Mouse (Mus musculus) CD4-positive, CD25-positive, alpha-beta regulatory T cell, adult 2 months (primary cell): ENCODE results near the gene Runx3.

Source experiments
- DNase-seq: peaks from one replicate; pipeline ENCODE4 v3.0.0-alpha.2; 2012; ENCODE audit warnings: low read depth, low spot score

Gene Runx3

DNA sequence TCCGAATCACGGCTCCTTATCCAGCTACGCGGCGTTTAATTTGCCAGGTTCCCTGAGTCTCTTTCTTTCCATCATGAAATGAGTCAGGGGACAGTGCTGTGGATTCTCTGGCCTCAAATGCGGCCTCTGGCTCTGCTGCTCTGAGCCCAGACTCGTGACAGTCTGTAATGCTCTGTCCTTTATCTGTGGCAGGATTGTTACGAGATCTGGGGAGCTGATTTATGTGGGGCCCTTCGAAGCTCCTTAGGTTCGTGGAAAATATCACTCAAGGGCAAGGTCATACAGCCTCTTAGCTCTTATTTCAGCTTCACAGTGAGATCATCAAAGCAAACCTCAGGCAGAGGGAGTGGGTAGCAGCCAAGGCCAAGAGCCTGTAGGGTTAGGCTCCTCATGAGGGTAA lies 6.2 kb upstream of the Runx3 start:
- no peak for DNase-seq

GRCm38 (mm10) chr4:135115426-135116170 lies 4.9 kb upstream of the Runx3 start:
- peak; percentile 51 for DNase-seq

DNA sequence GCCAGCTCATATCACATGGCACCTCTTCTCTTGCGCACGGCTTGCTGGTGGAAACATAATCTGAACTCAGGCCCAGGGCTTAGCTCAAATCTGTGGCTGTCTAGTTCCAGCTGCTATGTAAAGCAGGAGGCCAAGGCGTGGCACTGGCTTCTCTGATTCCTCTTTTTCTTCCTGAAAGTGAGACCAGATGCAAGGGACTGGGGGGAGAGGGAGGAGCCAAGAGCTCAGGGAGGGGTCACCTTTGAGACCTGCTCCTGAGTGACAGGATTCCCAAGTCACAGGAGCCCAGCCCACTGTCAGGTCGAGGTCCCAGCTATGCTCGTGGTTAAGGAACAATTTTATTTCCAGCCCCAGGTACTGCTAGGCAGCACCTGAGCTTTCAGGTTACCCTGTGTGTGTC lies 4.1 kb upstream of the Runx3 start:
- no peak for DNase-seq

- no peak for DNase-seq
Observed at GRCm38 (mm10) chr4:135117846-135118245, 2.6 kb upstream of the Runx3 start.

GRCm38 (mm10) chr4:135118855-135119474 lies 1.5 kb upstream of the Runx3 start:
- no peak for DNase-seq

- DNase-seq: no peak
Observed at GRCm38 (mm10) chr4:135123721-135124120, 3.3 kb downstream of the Runx3 start.

- no peak for DNase-seq
Observed at GRCm38 (mm10) chr4:135124732-135125131, 4.3 kb downstream of the Runx3 start.

- DNase-seq: no peak
Observed at GRCm38 (mm10) chr4:135125152-135125551, 4.7 kb downstream of the Runx3 start.

GRCm38 (mm10) chr4:135126385-135126784 lies 5.9 kb downstream of the Runx3 start:
- no peak for DNase-seq

DNA sequence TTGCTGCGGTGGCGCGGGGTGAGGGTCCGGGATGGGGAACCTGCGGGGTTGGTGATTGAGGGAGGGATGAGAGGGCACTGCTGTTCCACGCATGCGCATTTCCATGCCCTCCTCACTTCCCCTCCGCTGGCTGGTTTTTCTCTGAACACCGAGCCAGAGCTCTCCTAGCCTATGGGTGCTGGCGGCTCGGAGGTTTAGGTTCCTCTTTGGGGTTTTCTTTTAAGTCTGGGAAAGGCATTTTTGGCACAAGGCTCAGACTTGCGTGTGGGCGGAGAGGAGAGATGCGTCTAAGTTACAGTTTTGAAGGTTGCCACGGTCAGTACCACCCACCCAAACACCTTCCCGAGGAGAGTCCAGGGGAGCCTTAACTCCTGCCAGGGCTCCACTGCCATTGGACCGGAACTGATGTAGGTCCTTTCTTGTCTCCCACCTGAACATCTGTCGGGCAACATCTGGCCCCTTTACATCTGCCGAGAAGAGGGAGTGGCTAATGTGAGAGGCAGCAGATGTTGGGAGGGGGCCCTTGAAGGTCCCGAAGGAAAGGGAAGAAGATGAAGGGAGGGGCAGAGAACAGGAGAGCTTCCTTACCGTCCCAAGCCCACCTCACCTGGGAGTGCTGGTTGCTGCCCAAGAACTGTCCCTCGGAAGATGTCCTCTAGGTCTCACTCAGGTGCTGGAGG lies 8.5 kb downstream of the Runx3 start:
- DNase-seq: peak; percentile 81

- DNase-seq: no peak
Observed at GRCm38 (mm10) chr4:135130156-135130555, 9.7 kb downstream of the Runx3 start.

DNA sequence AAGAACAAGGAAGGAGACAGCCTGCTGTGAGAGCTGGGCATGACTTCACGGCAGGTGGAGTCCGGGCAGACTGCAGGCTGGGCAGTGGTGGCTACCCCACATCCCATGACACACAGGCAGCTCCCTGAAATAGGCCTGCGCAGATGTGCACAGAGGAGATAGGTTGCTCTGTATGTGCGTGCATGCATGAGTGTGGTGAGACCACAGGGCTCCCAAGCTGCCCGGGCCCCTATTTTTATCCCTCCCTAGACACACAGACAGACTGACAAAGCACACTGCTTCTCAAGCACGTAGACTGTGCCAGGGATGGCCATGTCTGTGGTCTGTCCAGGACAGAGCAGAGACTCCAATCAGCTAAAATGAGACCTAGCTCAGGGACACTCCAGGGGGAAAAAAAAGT lies 10.7 kb downstream of the Runx3 start:
- no peak for DNase-seq

GRCm38 (mm10) chr4:135132797-135133196 lies 12.3 kb downstream of the Runx3 start:
- DNase-seq: no peak

DNA sequence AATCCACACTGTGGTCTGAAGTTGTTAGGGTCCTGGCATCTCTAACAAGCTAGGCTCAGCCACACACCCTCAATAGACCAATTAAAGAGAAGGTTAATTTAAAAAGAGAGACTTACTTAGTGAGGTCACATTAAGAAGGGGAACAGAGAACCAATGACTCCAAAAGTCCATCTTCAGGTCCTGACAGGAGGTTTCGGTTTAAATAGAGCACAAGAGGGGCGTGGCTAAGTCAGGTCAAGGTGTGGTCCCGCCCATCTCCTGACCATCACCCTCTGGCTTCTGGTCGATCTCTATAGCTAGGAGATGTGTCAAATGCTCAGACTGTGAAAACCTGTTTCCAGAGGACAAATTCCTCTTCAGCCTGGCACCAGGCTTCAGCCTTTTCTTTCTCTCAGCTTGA lies 13.3 kb downstream of the Runx3 start:
- DNase-seq: no peak

DNA sequence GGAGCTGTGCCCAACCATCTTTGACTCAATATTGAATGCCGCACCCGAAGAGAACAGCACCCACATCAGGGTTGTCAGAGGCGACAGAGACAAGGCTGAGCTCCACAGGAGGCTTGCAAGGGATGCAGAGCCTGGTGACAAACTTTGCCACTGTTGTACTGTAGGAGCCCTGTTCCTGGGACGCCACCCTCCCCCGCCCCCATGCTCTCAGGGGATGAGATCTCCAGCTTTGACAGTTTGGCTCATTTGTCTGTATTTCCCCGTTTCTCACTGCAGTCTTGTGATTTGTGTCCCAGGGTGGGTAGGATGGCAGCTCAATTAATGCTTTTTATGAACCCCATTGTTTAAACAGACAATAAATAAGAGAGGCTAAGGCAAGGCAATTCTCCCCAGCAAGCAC lies 14.9 kb downstream of the Runx3 start:
- no peak for DNase-seq

DNA sequence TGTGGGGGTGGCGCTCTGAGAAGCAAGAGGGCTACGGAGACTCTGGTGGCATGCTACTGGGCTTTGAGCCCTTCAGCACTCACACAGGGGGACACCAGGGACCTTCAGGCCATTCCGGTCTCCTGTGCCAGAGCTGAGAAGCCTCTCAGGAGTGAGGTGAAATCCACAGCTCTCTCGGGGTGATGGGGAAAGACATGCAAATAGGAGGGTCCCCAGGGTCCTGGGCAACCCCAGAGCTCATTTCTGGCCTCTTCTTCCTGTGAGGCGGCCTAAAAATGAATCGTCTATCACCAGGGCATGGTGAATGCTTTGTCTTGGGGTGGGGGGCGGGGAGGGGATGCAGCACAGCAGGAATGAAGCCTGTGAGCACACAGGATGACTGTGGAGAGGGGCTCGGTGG lies 15.8 kb downstream of the Runx3 start:
- no peak for DNase-seq

- DNase-seq: no peak
Observed at GRCm38 (mm10) chr4:135136612-135137011, 16.2 kb downstream of the Runx3 start.

DNA sequence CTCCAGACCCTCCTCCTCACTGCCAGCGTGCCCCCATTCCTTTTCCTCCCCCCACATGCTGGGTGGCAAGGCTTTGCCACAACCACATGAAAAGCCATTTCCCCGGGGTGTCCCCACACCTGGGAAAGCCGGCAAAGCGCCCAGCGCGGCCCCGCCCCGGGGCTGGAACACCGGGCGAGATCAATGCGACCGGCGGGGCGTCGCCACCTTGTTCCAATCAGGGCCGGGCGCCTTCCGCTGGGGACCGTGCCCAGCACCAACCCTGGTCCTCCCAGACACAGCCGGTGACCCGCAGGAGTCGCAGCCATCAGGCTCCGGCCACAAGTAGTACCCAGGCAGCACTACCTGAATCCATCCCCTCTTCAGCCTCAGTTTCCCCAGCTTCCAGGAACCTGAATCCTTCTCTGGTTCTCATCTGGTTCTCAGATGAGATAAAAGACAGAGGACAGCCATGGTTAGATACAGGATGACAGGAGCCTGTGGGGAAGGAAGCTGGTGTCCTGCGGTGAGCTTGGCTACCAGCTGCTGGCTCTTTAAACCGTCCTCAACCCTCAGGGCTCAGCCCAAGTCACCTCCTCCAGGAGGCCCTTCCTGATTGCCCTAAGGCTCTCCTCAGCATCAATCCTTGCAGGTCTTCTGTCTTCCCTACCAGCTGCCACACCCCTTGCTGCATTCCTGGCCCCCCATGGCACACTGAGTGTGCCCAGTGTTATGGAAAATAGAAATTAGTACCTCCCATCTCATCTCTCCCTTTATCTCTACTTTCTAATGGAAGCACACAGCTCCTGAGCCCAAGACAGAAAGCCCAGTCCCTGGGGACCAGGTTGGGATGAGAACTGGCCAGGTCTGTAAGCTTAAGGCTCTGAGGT lies 20.4 kb downstream of the Runx3 start:
- no peak for DNase-seq

GRCm38 (mm10) chr4:135141720-135142119 lies 21.3 kb downstream of the Runx3 start:
- DNase-seq: no peak

DNA sequence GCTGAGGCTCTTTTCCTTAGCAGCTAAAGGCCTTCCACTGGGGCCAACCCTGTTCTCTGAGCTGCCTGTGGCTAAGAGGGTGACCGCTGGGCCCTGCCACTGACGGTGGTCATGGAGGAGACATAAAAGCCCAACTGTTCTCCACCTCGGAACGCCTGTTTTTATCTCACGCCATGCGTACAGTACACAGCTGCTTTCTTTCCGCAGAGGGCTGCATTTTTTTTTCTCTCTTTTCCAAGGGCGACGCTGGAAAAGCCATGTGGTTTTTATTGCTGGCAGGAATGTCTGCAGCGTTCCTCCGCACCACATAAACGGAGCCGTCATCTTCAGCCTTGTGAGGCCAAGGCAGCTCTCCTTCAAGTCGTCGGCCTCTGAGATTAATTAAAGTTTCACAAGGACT lies 26.3 kb downstream of the Runx3 start:
- no peak for DNase-seq

- no peak for DNase-seq
Observed at GRCm38 (mm10) chr4:135148660-135149059, 28.2 kb downstream of the Runx3 start.
